Mouse (Mus musculus) inflammation-experienced regulatory T-cells (primary cell): Measurements from ENCODE around the gene Rhox3f. TPM values are rescaled to one million over a fixed set of nuclear protein-coding genes. Genes with fewer than 3 reads are reported as not detected.

Experiments
- polyA plus RNA-seq, 2 experiments: library from polyadenylated mRNA; unstranded; fragments of 100-300 nt; shearing (Covaris generic); gene quantifications; one replicate each; pipeline ENCODE4 v1.2.1; 2017

The Rhox3f gene
- polyA plus RNA-seq: not detected

DNA sequence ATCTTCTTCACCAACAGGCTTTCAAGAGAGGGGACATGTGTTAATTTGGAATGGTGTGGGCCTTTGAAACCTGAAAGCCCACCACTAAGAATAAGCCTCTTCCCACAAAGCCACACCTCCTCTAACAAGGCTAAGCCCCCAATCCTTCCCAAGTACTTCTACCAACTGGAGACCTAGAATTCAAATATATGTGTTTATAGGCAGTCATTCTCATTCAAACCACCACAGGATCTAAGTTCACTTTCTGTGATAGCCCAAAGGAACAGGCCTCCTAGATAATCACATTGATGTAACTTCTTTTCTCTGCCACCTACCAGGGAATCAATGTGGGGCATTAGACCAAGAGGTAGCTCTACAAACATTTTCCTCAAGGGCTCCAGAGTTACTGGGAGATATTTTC is at the start of gene Rhox3f:
TSS of gene Rhox3f (plus strand) at position 301 of the 400 bp plus-strand sequence.

DNA sequence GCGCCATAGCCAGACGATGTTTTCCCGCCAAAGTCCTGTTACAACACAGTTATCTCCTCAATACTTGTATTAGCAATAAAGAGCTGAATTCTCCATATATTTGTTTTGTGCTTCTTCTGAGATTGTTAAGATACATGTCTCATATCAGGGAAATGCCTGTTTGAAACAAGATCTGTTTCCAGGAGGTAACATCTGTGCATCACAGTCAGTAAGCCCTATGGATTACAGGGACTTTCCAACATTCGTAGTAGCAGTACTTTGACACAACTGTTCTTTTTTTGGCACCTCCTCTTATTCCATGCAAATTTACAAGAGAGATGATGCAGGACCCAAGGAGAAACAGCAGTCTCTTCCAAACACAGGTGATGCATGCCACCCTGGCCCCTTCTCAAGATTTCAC is 39.1 kb upstream of the Rhox3f start, which contains the start of gene Rhox3e:
TSS of gene Rhox3e (plus strand) at position 301 of the 400 bp plus-strand sequence.

DNA sequence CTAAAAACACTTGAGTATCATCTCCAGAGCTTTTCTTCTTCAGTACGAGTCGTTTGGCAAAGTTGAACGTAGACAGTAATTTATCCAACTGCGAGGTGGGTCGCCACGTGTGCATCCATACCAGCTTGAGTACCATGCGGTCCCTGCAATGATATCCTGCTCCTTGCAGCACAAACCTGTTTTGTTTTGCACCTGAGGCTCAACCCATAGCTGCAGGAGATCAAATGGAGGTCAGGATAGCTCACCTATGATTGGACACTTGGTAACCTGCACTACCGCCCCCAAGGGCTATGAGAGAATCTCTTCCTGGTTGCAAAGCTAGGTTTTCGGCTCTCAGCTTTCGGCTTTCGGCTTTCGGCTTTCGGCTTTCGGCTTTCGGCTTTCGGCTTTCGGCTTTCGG is 23.7 kb upstream of the Rhox3f start, which contains the start of gene Rhox4e:
TSS of gene Rhox4e (plus strand) at position 301 of the 400 bp plus-strand sequence.

DNA sequence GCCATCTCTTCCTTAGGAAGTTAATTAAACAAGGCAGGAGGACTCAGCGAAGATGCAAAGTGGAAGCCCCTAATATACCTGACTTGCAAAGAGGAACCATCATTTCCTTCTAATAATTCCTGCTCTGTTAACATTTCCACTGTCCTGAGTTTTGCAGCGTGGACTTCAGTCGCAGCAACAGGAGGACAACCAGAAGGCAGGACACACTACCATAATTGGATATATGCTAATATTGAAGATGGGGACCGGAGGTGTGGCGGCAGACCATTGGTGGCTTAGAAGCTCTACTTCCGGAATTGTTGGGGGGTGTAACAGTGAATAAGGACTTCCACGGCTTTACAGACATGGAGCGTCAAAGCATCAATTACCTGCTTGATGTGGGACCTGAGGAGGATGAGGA is 9.7 kb upstream of the Rhox3f start, which contains the start of gene Rhox2f:
TSS of gene Rhox2f (plus strand) at position 301 of the 400 bp plus-strand sequence.

DNA sequence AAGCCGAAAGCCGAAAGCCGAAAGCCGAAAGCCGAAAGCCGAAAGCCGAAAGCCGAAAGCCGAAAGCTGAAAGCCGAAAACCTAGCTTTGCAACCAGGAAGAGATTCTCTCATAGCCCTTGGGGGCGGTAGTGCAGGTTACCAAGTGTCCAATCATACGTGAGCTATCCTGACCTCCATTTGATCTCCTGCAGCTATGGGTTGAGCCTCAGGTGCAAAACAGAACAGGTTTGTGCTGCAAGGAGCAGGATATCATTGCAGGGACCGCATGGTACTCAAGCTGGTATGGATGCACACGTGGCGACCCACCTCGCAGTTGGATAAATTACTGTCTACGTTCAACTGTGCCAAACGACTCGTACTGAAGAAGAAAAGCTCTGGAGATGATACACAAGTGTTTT is 26.8 kb downstream of the Rhox3f start, which contains the start of gene Rhox4f:
TSS of gene Rhox4f (minus strand) at position 101 of the 400 bp plus-strand sequence.

DNA sequence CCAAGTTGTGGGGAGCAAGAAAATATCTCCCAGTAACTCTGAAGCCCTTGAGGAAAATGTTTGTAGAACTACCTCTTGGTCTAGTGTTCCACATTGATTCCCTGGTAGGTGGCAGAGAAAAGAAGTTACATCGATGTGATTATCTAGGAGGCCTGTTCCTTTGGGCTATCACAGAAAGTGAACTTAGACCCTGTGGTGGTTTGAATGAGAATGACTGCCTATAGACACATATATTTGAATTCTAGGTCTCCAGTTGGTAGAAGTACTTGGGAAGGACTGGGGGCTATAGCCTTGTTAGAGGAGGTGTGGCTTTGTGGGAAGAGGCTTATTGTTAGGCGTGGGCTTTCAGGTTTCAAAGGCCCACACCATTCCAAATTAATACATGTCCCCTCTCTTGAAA is 47.7 kb downstream of the Rhox3f start, which contains the start of gene Rhox3g:
TSS of gene Rhox3g (minus strand) at position 101 of the 400 bp plus-strand sequence.

Other genes with a start within 250 kb of the Rhox3f start
- gene Rhox3a2, start 201.0 kb upstream of the Rhox3f start, polyA plus RNA-seq: not detected
- gene Rhox4a2, start 190.1 kb upstream of the Rhox3f start, polyA plus RNA-seq: under 1 TPM in 1 of 2 experiments, not detected in 1; 0.71 TPM
- not detected for gene Rhox2b, start 168.9 kb upstream of the Rhox3f start, polyA plus RNA-seq
- 1 to 10 TPM in 1 of 2 experiments, not detected in 1; 1.8 TPM for gene Rhox4b, start 148.5 kb upstream of the Rhox3f start, polyA plus RNA-seq
- gene Rhox2c, start 127.3 kb upstream of the Rhox3f start, polyA plus RNA-seq: not detected
- gene Rhox3c, start 122.4 kb upstream of the Rhox3f start, polyA plus RNA-seq: 1 to 10 TPM in 1 of 2 experiments, not detected in 1; 1.5 TPM
- under 1 TPM in 1 of 2 experiments, not detected in 1; 0.10 TPM for gene Rhox4c, start 100.7 kb upstream of the Rhox3f start, polyA plus RNA-seq
- not detected for gene Rhox2d, start 87.6 kb upstream of the Rhox3f start, polyA plus RNA-seq
- gene Rhox4d, start 66.6 kb upstream of the Rhox3f start, polyA plus RNA-seq: under 1 TPM; 0.34 to 0.47 TPM
- not detected for gene Rhox2e, start 50.5 kb upstream of the Rhox3f start, polyA plus RNA-seq
- not detected for gene Rhox3e, start 39.0 kb upstream of the Rhox3f start, polyA plus RNA-seq
- 1 to 10 TPM in 1 of 2 experiments, under 1 TPM in 1; 0.35 to 2.6 TPM for gene Rhox4e, start 23.6 kb upstream of the Rhox3f start, polyA plus RNA-seq
- not detected for gene Rhox2f, start 9.6 kb upstream of the Rhox3f start, polyA plus RNA-seq
- gene Rhox4f, start 26.7 kb downstream of the Rhox3f start, polyA plus RNA-seq: not detected
- gene Rhox3g, start 47.6 kb downstream of the Rhox3f start, polyA plus RNA-seq: not detected
- gene Rhox2g, start 62.5 kb downstream of the Rhox3f start, polyA plus RNA-seq: not detected
- not detected for gene Rhox4g, start 70.3 kb downstream of the Rhox3f start, polyA plus RNA-seq
- gene Rhox3h, start 87.8 kb downstream of the Rhox3f start, polyA plus RNA-seq: not detected
- not detected for gene Rhox2h, start 92.3 kb downstream of the Rhox3f start, polyA plus RNA-seq
- gene Rhox5, start 223.8 kb downstream of the Rhox3f start, polyA plus RNA-seq: not detected
- under 1 TPM in 1 of 2 experiments, not detected in 1; 0.39 TPM for gene Rhox6, start 245.9 kb downstream of the Rhox3f start, polyA plus RNA-seq